Mouse (Mus musculus) G1E-ER4 (cell line): ENCODE measurements around the gene Trim60. TPM values are rescaled to one million over a fixed set of nuclear protein-coding genes. Genes with fewer than 3 reads are reported as not detected.

ENCODE experiments used
- GATA1 ChIP-seq: IDR thresholded peaks from one replicate; pipeline ENCODE4 v1.8.0; 2012; ENCODE audit warnings: low read length, inconsistent platforms
- polyA plus RNA-seq: library from polyadenylated mRNA; stranded (reverse); fragments of >175 nt; gene quantifications from 2 replicates; pipeline ENCODE4 v1.2.3, GENCODE M21; 2012

Gene Trim60
- polyA plus RNA-seq, result not detected in 2 replicates

DNA sequence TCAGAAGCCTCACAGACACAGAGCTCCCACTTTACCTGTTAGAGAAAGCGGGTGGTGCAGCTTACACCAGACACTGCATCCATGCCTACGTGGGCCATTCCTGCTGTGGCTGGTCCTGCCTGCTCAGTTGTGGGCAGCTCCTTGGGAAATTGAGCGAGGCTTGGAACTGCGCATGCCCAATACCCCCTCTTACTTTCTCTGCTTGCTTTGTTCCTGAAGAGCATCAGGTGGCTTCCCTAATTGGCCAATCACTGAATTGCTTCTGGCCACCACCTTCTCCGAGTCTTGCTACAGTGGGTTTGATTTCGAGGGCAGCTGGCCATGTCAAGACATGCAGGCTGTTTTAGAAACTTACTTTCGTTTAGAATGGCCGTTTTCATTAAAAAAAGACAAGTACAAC is at the start of gene Trim60, which contains the start of gene Trim61:
Trim60 (minus strand) TSS at position 162 of the 400 bp plus-strand sequence.
Trim61 (minus strand) TSS at position 101 of the 400 bp plus-strand sequence.
- TF ChIP-seq GATA1, result no peak

DNA sequence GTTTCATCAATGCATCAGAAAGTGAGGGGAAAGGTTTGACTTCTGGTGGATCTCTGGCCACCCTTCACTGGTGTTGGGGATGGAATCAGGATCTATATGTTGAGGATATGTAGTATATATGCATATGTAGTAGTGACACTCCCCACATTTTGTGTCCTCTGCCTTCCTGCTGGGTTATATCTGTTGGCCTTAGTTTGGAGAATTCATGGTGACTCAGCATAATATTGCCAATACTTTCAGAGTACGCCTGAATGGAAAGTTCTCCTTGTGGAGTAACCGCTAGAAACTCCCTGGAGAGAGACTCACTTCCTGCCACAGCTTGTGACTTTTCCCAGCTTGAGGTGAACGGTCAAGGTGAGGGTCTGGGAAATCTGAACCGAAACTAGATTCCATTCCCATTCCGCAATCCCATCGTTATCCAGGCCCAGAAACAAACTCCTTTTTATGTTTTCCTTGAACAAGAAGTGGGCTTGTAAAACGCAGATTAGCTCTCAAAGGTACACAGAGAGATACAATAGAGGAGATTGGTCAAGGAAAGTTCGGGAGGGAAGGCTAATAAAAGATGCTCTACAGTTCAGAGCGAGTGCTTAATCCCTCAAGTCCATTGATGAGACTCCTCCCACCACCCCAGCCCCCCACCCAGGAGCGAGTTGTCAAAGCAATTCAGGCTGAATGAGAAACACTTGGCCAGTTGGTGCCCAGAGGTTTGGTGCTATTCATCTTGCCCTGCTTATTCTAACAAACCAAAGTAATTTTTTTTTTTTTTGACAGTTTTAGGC is 49.5 kb upstream of the Trim60 start:
- TF ChIP-seq GATA1, result no peak

DNA sequence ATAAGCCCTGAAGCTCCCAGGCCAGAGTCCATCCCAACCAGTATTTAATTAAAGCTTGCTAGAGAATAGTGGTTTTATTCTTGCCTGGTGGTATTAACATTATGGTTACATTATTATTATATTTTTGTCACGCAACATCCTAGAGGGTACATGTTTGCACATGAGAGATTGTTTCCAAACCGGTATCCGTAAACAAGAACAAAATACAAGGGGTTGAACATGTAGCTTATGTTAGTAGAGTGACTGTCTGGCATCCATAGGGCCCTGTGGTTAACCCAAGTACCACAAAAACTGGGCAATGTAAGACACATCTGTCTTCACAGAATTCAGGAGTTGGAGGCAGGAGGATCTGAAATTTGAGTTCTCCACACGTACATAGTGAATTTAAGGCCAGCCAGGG is 48.6 kb upstream of the Trim60 start:
- TF ChIP-seq GATA1, result no peak

DNA sequence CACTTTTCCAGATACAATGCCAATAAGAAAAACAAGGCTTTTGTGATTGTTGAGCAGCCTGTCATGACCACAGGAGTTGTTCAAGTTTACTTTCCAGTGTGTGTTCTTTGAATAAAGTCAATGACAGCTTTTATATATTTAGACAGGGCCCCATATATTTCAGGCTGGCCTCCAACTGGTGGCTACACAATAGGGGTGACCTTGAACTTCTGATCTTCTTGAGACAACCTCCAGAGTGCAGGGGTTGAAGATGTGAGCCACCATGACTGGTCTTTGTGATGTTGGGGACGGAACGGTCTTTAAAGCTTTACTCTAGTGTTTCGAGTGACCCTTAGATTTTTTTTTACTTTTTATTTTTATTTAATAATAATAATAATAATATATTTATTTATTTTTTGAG is 47.2 kb upstream of the Trim60 start:
- no peak for TF ChIP-seq GATA1

DNA sequence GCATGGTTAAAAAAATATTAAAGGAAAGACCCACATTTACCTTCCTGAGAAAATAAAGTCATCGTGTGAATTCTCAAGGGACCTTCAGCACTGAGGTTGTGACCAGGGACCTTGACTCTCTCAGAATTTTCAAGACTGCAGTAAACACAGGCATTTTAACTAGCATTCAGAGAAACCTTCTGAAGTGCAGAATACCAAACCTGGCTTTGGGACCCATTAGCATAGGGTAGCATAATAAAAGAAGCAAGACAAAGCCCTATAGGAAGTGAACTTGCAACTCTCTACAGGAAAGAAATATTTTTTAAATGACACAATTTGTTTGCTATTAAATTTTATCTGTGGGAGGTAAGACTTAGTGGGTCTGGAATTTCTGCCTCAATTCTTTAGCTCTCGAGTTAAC is 45.7 kb upstream of the Trim60 start:
- TF ChIP-seq GATA1, result no peak

DNA sequence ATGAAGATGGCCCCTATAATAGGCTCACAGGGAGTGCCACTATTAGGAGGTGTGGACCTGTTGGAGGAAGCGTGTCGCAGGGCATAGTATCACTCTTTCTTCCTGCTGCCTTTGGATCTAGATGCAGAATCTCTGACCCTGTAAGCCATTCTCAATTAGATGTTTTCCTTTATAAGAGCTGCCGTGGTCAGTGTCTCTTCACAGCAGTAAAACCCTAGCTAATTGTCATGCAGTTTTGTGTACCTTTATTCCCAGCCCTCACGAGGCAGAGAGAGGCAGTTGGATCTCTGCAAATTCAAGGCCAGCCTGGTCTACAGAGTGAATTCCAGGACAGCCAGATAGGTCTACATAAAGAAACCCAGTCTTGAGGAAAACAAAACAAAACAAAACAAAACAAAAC is 43.8 kb upstream of the Trim60 start:
- no peak for TF ChIP-seq GATA1

DNA sequence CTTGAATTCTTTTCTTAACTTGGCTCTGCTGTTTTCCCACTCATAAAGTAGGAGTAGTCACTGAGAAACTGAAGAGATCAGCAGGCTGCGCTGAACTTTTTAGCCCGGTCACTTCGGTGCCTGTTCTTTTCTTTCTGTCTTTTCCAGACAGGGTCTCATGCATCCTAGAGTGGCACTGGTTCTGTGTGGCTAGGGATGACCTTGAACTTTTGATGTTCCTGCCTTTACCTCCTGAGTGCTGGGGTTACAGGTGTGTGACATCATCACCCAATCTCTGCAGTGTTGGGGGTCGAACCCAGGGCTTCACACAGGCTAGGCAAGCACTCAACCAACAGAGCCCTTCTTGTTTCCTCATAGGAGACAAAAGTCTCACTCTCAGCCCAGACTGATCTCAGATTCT is 38.3 kb upstream of the Trim60 start:
- TF ChIP-seq GATA1, result no peak

DNA sequence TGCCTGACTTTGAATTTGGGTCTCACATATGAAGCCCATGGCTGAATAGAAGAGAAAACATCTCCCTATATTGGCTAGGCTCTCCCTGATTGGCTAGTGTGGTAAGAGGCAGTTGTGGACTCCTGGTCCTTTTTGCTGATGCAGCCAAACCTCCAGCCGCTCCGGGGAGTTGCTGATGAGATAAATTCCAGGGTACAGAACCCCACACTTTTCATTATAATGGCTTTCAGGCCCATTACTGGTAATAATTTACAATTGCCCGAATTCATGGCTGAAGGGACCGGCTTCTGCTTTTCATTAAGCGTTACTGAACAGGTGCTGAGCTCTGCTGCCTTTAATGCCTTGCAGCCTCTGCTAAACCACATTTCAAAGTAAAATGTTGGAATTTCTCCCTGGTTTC is 35.6 kb upstream of the Trim60 start:
- no peak for TF ChIP-seq GATA1

DNA sequence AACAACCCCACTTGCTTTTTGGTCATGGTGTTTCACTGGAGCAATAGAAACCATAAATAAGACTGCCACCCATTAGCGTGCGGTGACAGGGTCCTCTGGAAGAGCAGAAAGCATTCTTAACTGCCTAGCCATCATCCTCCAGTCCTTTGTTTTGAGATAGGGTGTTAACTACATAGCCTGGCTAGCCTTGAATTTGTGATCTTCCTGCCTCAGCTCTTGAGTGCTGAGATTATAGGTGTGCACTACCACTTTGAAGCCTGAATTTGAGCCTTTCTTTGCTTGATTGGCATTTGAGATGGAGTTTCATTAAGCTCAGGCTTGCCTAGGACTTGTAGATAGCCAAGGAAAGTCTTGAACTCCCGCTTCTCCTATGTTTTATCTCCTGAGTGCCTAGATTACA is 35.2 kb upstream of the Trim60 start:
- no peak for TF ChIP-seq GATA1

DNA sequence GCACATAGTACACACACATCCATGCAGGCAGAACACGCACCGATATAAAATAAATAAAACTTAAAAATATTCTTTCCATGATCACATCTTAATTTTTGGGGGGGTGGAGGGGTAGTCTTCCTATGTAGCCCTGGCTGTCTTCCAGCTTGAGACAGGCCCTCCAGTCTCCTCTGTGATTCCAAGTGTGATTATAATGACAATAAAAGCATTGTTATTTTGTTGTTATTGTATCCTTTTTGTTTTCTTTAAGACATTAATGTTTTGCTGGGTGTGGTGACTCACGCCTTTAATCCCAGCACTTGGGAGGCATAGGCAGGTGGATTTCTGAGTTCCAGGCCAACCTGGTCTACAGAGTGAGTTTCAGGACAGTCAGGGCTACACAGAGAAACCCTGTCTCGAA is 29.4 kb upstream of the Trim60 start:
- TF ChIP-seq GATA1, result no peak

DNA sequence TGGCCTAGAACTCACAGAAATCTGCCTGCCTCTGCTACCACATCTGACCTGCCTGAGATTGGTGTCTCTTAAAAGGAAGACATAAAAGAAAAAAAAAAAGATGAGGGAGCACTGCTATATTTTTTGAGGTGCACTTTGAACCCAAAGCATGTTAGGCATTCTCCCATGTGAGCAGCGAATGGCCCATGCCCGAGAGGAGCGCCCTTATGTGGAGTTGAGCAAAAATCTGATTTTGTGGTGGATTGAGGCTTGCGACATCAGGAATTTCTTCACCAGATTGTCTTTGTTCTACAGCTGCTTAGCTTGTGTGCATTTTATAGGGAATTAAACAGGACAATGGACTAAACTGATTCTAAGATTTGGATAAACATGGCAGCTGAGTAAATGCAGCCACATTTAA is 28.8 kb upstream of the Trim60 start:
- no peak for TF ChIP-seq GATA1

DNA sequence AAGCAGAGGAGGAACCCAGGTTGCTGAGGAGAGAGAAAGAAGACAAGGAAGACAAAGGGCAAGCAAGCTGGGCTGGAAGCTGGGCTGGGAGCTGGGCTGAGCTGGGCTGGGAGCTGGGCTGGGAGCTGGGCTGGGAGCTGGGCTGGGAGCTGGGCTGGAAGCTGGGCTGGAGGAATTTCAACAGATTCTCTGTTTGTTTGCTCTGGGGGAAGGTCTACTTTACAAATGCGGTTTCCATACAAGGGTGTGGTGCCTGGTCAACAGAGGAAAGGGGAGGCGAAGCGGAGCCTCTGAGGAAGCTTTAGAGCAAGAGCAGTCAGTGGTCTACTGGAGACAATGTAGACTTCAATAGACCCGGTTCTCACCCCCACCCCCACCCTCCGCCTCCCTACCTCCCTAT is 28.2 kb upstream of the Trim60 start:
- no peak for TF ChIP-seq GATA1

DNA sequence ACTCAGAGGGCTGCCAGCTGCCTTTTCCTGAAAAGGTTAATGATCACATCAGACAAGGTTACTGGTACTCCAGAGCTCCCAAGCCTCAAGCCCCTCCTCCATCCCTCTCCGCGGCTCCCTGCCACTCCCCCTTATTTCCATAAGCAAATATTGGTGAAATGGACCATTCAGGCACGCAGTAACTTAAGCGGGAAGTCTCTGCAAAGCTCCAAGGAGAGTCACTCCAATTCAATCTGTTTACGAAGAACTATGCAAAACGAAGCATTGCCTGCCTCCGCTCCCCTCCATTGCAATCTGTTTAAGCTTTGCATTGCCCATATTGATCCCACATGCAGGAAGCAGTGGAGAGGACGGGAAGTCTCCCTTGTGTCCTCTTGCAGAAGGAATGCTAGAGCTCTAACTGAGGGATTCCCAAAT is 18.7 kb upstream of the Trim60 start, which contains the start of gene Apela:
Apela (minus strand) TSS at position 220 of the 417 bp plus-strand sequence.
- TF ChIP-seq GATA1, result no peak

DNA sequence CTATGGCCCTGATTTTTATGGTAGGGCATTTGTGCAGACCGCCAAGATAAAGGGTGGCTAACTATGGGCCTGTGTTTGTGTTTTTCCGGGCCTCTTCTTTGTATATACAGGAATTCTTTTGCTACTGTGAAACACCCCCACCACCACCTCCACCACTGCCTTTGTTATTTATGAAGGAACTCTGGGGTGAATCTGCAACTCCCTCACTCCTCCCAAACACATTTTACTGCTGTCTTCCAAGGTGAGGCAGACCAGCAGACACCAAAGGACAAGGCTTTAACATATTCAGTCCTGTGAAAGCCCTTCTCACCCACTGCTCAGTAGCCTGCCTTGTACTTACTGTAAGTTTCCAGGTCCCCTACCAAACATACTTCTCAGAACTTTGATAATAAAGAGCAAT is 15.8 kb upstream of the Trim60 start:
- TF ChIP-seq GATA1, result no peak

DNA sequence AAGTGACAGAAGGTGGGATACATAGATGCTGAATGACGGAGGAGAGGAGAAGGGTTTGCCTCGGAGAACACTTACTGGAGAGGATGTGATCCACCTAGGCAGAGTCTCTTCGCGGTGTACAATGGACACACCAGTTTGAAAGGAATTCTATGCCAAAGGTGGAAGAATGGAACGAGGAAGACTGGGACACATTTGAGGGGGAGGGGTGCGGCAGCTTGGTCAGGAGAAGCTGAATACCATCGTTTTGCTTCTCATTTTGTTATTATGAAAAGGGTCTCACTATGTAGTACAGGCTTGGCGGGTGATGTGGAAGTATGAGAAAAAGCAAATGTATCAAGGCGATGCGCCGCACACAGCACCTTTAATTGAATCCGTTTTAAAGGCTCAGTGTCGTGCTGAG is 14.7 kb upstream of the Trim60 start:
- TF ChIP-seq GATA1, result no peak

DNA sequence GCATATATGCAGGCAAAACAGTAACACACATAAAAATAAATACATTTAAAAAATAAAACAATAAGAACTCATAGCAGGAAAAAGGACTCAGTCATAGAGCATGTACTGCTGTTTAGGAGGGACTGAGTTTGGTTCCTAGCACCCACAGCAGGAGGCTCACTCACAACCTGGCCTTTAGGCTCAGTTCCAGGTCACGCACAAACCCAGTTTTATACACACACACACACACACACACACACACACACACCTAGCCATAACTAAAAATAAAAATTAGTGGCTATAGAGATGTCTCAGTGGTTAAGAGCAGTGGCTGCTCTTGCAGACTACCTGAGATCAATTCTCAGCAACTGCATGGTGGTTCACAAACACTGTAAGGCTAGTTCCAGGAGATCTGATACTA is 13.7 kb upstream of the Trim60 start:
- no peak for TF ChIP-seq GATA1

DNA sequence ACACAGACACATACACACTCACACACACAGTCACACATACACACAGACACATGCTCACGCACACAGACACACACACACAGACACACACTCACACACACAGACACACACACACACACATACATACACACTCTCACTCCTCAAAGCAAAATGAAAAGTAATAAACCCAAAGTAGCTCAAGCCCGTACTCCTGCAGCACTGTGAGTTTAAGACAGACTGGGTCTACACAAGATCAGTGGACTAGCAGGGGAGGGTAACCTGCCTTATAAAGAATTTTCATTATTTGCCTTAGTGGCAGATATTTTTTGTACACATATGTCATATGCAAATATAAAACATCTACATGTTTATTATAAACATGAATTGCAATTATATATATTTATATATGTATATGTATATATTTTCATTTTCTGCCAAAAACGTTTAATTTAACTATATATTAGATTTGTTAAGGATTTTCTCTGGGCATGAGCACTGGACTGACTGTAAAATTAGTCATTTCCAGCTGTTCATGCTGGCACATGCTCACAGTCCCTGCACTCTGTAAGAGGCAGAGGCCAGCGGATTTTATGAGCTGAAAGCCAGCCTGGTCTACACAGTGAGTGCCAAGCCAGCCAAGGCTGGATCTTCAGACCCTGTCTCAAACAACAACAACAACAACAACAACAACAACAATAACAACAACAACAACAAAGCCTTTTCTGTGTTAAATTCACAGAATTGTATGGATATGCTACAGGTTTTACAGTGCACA is 12.5 kb upstream of the Trim60 start:
- no peak for TF ChIP-seq GATA1
